Mouse (Mus musculus): Measurements from ENCODE around the gene Zfp992.
"Not testable (repeated sequence)": the region's sequence is repeated elsewhere in the genome, so short reads cannot be mapped to it uniquely, and the experiment has no call there.

GRCm38 (mm10) chr4:146480376-146481096, 31.7 kb downstream of the Zfp992 start:
- not testable (repeated sequence) for TF ChIP-seq MYOG (IDR thresholded peaks at IDR 0.05; ENCODE audit: control insufficient read depth in 1 of 3, insufficient read depth in 1 of 3, insufficient read length in 2 of 3, low read depth in 2 of 3); E2F4 (IDR thresholded peaks at IDR 0.05; ENCODE audit: insufficient read depth); SRF (IDR thresholded peaks at IDR 0.05; ENCODE audit: control insufficient read depth, insufficient read length, low read depth); MAX (IDR thresholded peaks at IDR 0.05; ENCODE audit: low read depth); MYOD1 (IDR thresholded peaks at IDR 0.05; ENCODE audit: control insufficient read depth in 1 of 3, insufficient read length in 2 of 3, low read depth in 2 of 3)

Measured in myocyte (in vitro differentiated cells).